11 mouse cellular contexts compared by ENCODE assay signal in the genomic region with DNA sequence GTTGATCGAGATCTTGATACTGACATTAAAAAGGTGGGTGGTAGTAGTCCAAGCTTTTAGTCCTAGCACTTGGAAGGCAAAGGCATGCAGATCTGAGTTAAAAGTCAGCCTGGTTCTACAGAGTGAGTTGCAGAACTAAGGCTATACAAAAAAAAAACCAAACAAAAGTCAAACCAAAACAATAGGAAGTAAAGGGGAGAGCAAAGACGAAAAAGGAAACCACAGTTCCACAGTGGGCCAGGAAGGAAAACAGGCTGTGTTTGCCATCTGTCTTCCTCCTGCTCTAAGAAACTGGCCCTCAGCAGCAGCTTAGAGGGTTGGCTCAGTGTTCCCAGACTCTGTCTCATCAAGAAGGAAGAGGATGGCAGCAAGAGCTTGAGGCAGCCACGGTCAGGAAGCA. TPM values are rescaled to one million over a fixed set of nuclear protein-coding genes. Genes with fewer than 3 reads are reported as not detected.
DNase-seq lines count a peak whose midpoint lies in the region; ATAC-seq and TF ChIP-seq lines count a peak whose summit lies in the region.
"Had no signal": no experiment of that assay in that cellular context is flagged by ENCODE, and none has a peak within 500 bp of the region (broad histone marks: within the 10 kb centered on the region; RNA-seq: fewer than 3 reads in every experiment).

No protein-coding gene starts in this region.

- H3K4me1 ChIP-seq in MEL (ENCODE audit: control insufficient read depth in 1 of 2, insufficient read depth in 2 of 2, low read length in 2 of 2) = peaks cover 0 to 3% of the 10 kb centered on the region in 2 experiments; a peak in 1 of 4 replicates
- no peaks in the 10 kb centered on the region for H3K4me1 ChIP-seq in intestine, postnatal 0 days (replicated peaks; ENCODE audit: control insufficient read depth, insufficient read depth, low read length)
- H3K4me1 ChIP-seq: limb, embryonic 15.5 days; stomach, embryonic 15.5 days had no signal

- peak; percentile 41 to 62 for DNase-seq in layer of hippocampus, adult 18-20 months (ENCODE audit: low spot score in 2 of 2)
- no peak for DNase-seq in layer of hippocampus, postnatal 10 days (ENCODE audit: low spot score in 2 of 2)
- DNase-seq in CD4-positive helper T cell, adult 2 months (ENCODE audit: low read depth, low spot score) = peak; percentile 69
- DNase-seq in MEL (ENCODE audit: low read depth, low spot score) = peak; percentile 26
- no peak for DNase-seq in adrenal gland, adult 2 months
- DNase-seq: gastrocnemius, postnatal 36 days had no signal

- no peak for TF ChIP-seq RAD21 in MEL (IDR thresholded peaks at IDR 0.05; ENCODE audit: low read depth, low read length)

- H3K79me2 ChIP-seq in MEL (ENCODE audit: control insufficient read depth, insufficient read depth, low read length, poor library complexity) (peaks cover 2% of the 10 kb centered on the region; the same call in 1 of the 2 replicates), macrophage (ENCODE audit: inconsistent target) (peaks cover 65% of the 10 kb centered on the region)

- TF ChIP-seq CTCF in MEL (IDR thresholded peaks at IDR 0.05 in 2 of 3, conservative IDR thresholded peaks at IDR 0.05 in 1 of 3; ENCODE audit: control insufficient read depth in 1 of 3, insufficient read depth in 1 of 3, low read depth in 2 of 3, low read length in 3 of 3, poor library complexity in 1 of 3, severe bottlenecking in 1 of 3) = no peak
- no peak for TF ChIP-seq CTCF in intestine, postnatal 0 days (IDR thresholded peaks at IDR 0.05; ENCODE audit: low read depth)

- no peak overlapping the region for H3K4me2 ChIP-seq in intestine, postnatal 0 days (replicated peaks; ENCODE audit: low read depth)
- H3K4me2 ChIP-seq: limb, embryonic 15.5 days; stomach, embryonic 15.5 days had no signal

- H3K27me3 ChIP-seq in MEL (ENCODE audit: control insufficient read depth in 1 of 2, insufficient read depth in 2 of 2, low read length in 2 of 2) = no peaks in the 10 kb centered on the region
- H3K27me3 ChIP-seq in intestine, postnatal 0 days (replicated peaks; ENCODE audit: control insufficient read depth, insufficient read depth, low read length) = no peaks in the 10 kb centered on the region
- H3K27me3 ChIP-seq: limb, embryonic 15.5 days; stomach, embryonic 15.5 days had no signal

- H3K4me3 ChIP-seq in MEL (ENCODE audit: control insufficient read depth in 1 of 2, insufficient read depth in 1 of 2, low read depth in 2 of 2, low read length in 2 of 2) (no peak overlapping the region), macrophage (ENCODE audit: inconsistent target) (no peak overlapping the region)
- H3K4me3 ChIP-seq in intestine, postnatal 0 days (ENCODE audit: low read depth, low read length) = no peak overlapping the region
- H3K4me3 ChIP-seq: limb, embryonic 15.5 days; stomach, embryonic 15.5 days had no signal

- ATAC-seq in intestine, postnatal 0 days = no peak
- ATAC-seq: intestine, embryonic 16.5 days had no signal

- 3% methylated on average over 3 of the region's 3 CpGs for WGBS in macrophage (ENCODE audit: missing documents)
- 58% methylated on average over 3 of the region's 3 CpGs for WGBS in intestine, postnatal 0 days

- TF ChIP-seq POLR2A in MEL (IDR thresholded peaks at IDR 0.05; ENCODE audit: control insufficient read depth in 1 of 2, insufficient read depth in 1 of 2, low read depth in 1 of 2, low read length in 2 of 2, poor library complexity in 1 of 2) = no peak

- peak overlapping the region; percentile 14; the same call in 1 of the 2 replicates for H3K9ac ChIP-seq in MEL (ENCODE audit: control insufficient read depth, low read depth, low read length, poor library complexity, severe bottlenecking)
- H3K9ac ChIP-seq in intestine, postnatal 0 days (ENCODE audit: low read depth, low read length) = no peak overlapping the region
- H3K9ac ChIP-seq: limb, embryonic 15.5 days; stomach, embryonic 15.5 days had no signal

- H3K27ac ChIP-seq in MEL (ENCODE audit: control insufficient read depth, low read depth, low read length) (no peak overlapping the region), macrophage (0 out of 2 replicates have a peak overlapping the region, but pooled peaks have one; percentile 10)
- no peak overlapping the region for H3K27ac ChIP-seq in intestine, postnatal 0 days (ENCODE audit: low read depth, low read length)
- H3K27ac ChIP-seq: limb, embryonic 15.5 days; stomach, embryonic 15.5 days had no signal

- TF ChIP-seq EP300 in MEL (IDR thresholded peaks at IDR 0.05; ENCODE audit: low read depth in 1 of 2, low read length in 2 of 2) = no peak

- H3K36me3 ChIP-seq in MEL (ENCODE audit: control insufficient read depth in 1 of 2, insufficient read depth in 2 of 2, low read length in 2 of 2) (peaks cover 10 to 25% of the 10 kb centered on the region in 2 experiments), macrophage (ENCODE audit: inconsistent target) (peaks cover 46% of the 10 kb centered on the region)
- H3K36me3 ChIP-seq in intestine, postnatal 0 days (ENCODE audit: control insufficient read depth, insufficient read depth) = peaks cover 58% of the 10 kb centered on the region

- no peaks in the 10 kb centered on the region for H3K9me3 ChIP-seq in MEL (replicated peaks; ENCODE audit: insufficient read depth, low read length)
- no peaks in the 10 kb centered on the region for H3K9me3 ChIP-seq in intestine, postnatal 0 days (ENCODE audit: control insufficient read depth)
- H3K9me3 ChIP-seq: limb, embryonic 15.5 days; stomach, embryonic 15.5 days had no signal

TF ChIP-seq in MEL, 35 proteins besides CTCF, POLR2A, EP300 and RAD21:
- TF ChIP-seq ZNF384 (IDR thresholded peaks at IDR 0.05; ENCODE audit: low read depth, low read length) (no peak), CHD2 (IDR thresholded peaks at IDR 0.05; ENCODE audit: low read length) (no peak), E2F4 (IDR thresholded peaks at IDR 0.05; ENCODE audit: borderline replicate concordance, low read depth, low read length) (no peak)

RNA-seq across cellular contexts. Expression of gene Dcaf12, which starts 10.4 kb away (rescaled TPM):
- 10 to 100 TPM; 41.2 to 43.2 TPM for total RNA-seq in layer of hippocampus, adult 18-20 months (2021)
- 10 to 100 TPM; 51.4 to 53.2 TPM for total RNA-seq in layer of hippocampus, postnatal 10 days (2021)
- 24.3 and 25.9 TPM in 2 replicates for total RNA-seq in MEL (2012; rRNA removed)
- 10 to 100 TPM in 1 of 2 experiments, not detected in 1; 49.2 TPM for polyA plus RNA-seq in MEL (2012; ENCODE audit: insufficient read depth in 1 of 2, insufficient read length in 2 of 2, low read depth in 1 of 2, low replicate concordance in 2 of 2, missing spikeins in 1 of 2)
- 10 to 100 TPM; 14.9 to 33.9 (median 25.7) TPM for total RNA-seq in macrophage (2018; cell fraction: chromatin; rRNA removed)
- 10 to 100 TPM; 34.0 to 51.3 (median 43.6) TPM for total RNA-seq in macrophage (2018; cell fraction: cytosol; rRNA removed)
- total RNA-seq in macrophage (2018; cell fraction: nucleus; rRNA removed) = 10 to 100 TPM; 28.3 to 39.3 (median 33.8) TPM
- polyA plus RNA-seq in macrophage (2018) = 21.0 to 43.0 TPM (median 38.5 TPM) in 3 replicates
- polyA plus RNA-seq in intestine, postnatal 0 days (2015; fragmentation: Nextera tagmentation; extraction: Ambion mirVana) = 27.0 and 29.1 TPM in 2 replicates
- 10 to 100 TPM; 44.5 to 49.4 TPM for total RNA-seq in adrenal gland, adult 2 months (2021)
- polyA plus RNA-seq in adrenal gland, adult 2 months (2012; rRNA removed) = 22.1 and 26.0 TPM in 2 replicates

RNA-seq across cellular contexts. Expression of gene Ubap2, which starts 29.4 kb away (rescaled TPM):
- 10 to 100 TPM; 37.7 to 39.6 TPM for total RNA-seq in layer of hippocampus, adult 18-20 months (2021)
- total RNA-seq in layer of hippocampus, postnatal 10 days (2021) = 10 to 100 TPM; 46.7 to 57.3 TPM
- 22.5 and 22.7 TPM in 2 replicates for total RNA-seq in MEL (2012; rRNA removed)
- 100 to 1,000 TPM; 127 to 170 TPM for polyA plus RNA-seq in MEL (2012; ENCODE audit: insufficient read depth in 1 of 2, insufficient read length in 2 of 2, low read depth in 1 of 2, low replicate concordance in 2 of 2, missing spikeins in 1 of 2)
- total RNA-seq in macrophage (2018; cell fraction: chromatin; rRNA removed) = 10 to 100 TPM; 20.1 to 57.7 (median 31.3) TPM
- 10 to 100 TPM; 22.0 to 30.5 (median 26.3) TPM for total RNA-seq in macrophage (2018; cell fraction: cytosol; rRNA removed)
- total RNA-seq in macrophage (2018; cell fraction: nucleus; rRNA removed) = 10 to 100 TPM; 16.2 to 39.3 (median 24.3) TPM
- polyA plus RNA-seq in macrophage (2018) = 22.7 to 69.9 TPM (median 33.5 TPM) in 3 replicates
- 15.3 and 17.7 TPM in 2 replicates for polyA plus RNA-seq in intestine, postnatal 0 days (2015; fragmentation: Nextera tagmentation; extraction: Ambion mirVana)
- total RNA-seq in adrenal gland, adult 2 months (2021) = 10 to 100 TPM; 34.4 to 42.4 TPM
- 206 and 245 TPM in 2 replicates for polyA plus RNA-seq in adrenal gland, adult 2 months (2012; rRNA removed)

RNA-seq across cellular contexts. Expression of gene Ubap1, which starts 44.5 kb away (rescaled TPM):
- total RNA-seq in layer of hippocampus, adult 18-20 months (2021) = 10 to 100 TPM; 53.7 to 54.0 TPM
- total RNA-seq in layer of hippocampus, postnatal 10 days (2021) = 10 to 100 TPM; 43.1 to 54.6 TPM
- total RNA-seq in MEL (2012; rRNA removed) = 9.1 and 12.8 TPM in 2 replicates
- polyA plus RNA-seq in MEL (2012; ENCODE audit: insufficient read depth in 1 of 2, insufficient read length in 2 of 2, low read depth in 1 of 2, low replicate concordance in 2 of 2, missing spikeins in 1 of 2) = 10 to 100 TPM in 1 of 2 experiments, not detected in 1; 15.7 TPM
- total RNA-seq in macrophage (2018; cell fraction: chromatin; rRNA removed) = 100 to 1,000 TPM in 4 of 26 experiments, 10 to 100 TPM in 22; 36.1 to 127 (median 71.9) TPM
- 10 to 100 TPM; 50.5 to 65.0 (median 60.0) TPM for total RNA-seq in macrophage (2018; cell fraction: cytosol; rRNA removed)
- total RNA-seq in macrophage (2018; cell fraction: nucleus; rRNA removed) = 10 to 100 TPM; 33.3 to 96.1 (median 47.0) TPM
- 39.6 to 73.7 TPM (median 49.5 TPM) in 3 replicates for polyA plus RNA-seq in macrophage (2018)
- 36.3 and 44.7 TPM in 2 replicates for polyA plus RNA-seq in intestine, postnatal 0 days (2015; fragmentation: Nextera tagmentation; extraction: Ambion mirVana)
- total RNA-seq in adrenal gland, adult 2 months (2021) = 10 to 100 TPM; 50.2 to 59.9 TPM
- 13.9 and 16.0 TPM in 2 replicates for polyA plus RNA-seq in adrenal gland, adult 2 months (2012; rRNA removed)

Comparison
In these comparisons a context has a peak if more than half of its experiments do, and no peak if none do; other contexts are left out.
1. DNase-seq: peak in layer of hippocampus, adult 18-20 months (2 of 2), CD4-positive helper T cell, adult 2 months (single experiment) and MEL (single experiment); none in layer of hippocampus, postnatal 10 days (0 of 2) and adrenal gland, adult 2 months (single experiment).